Mouse (Mus musculus) embryo, embryonic 11 days (tissue): ENCODE data around the gene Tor3a.

Experiments
- DNase-seq: peaks from one replicate; pipeline ENCODE4 v3.0.0-alpha.2; 2015

The Tor3a gene

DNA sequence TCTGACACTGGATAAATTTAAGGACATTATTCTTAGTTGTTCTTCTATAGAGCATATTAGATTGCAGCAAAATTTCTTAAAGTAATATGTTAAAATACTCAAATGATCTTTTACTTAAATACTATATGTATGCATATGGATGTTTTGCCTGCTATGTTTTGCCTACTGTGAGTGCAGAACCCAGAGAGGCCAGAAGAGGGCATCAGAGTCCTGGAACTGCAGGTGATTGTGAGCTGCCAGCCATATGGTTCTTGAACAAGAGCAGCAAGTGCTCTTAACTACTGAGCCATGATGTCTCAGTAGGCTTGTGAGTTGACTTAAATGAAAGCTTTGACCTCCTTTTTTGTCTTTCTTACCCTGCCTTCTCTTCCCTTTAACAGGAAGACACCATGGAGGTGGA lies 43.2 kb downstream of the Tor3a start:
- DNase-seq = no peak

DNA sequence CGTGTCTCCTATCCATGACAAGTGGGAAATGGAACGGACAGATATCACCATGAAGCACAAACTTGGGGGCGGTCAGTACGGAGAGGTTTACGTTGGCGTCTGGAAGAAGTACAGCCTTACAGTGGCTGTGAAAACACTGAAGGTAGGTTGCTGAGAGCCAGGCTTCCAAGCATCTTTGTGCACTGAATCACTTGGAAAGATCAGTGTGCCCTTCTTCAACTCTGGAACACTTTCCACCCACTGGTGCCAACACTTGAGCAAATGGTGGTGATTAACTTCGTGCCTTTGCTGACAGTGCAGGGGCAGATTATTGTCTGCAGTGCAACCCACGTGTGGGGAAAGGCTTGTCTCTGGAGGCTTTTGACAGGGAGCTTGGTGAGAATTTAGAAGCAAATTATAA lies 44.2 kb downstream of the Tor3a start:
- no peak for DNase-seq

GRCm38 (mm10) chr1:156626729-156627128 lies 47.4 kb downstream of the Tor3a start:
- DNase-seq = peak; percentile 30

DNA sequence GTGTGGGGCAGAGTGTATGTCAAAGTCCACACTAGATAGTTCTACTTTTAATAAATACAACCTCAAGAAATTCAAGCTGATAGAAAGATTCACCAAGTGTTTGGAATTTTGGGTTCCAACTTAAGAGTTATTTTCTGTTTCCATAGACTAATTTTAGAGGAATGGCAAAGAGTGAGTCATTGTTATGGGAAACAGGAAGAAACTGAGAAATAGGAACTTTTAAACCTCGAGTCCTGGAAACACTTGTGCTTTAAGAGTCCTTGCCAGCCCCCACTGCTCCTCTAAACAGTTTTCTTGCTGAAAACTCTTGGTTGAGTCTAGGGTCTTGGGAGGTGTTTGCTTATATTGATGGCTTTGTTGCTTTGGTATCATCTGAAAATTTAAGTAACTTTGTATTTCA lies 49.9 kb downstream of the Tor3a start:
- DNase-seq = no peak

GRCm38 (mm10) chr1:156620951-156621350 lies 53.2 kb downstream of the Tor3a start:
- DNase-seq = no peak

DNA sequence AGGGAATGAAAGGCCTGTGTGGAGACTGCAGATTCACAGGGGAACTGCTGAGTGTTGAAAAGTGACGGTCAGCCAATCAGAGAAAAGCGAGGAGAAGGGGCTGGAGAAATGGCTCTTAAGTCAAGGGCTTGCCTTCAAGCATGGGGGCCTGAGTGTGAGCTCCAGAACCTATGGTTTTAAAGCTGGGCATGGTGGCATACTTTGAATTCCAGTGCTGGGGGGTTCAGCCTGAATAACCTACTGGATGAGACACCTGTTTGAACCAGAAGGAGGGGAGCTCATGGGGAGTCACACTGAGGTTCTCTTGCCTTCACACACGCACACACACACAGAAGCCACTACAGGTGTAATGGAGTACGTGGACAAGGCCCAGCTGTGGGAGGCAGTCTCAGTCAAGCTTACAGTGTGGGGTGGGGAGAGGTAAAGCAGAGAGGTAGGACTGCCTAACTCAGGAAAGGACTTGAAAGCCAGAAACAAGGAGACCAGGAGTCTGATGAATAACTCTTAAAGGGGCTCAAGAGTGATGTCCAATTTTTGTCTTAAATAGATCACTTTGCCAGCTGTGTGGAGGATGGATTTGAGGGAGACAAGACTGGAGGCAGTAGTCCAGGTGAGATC lies 53.8 kb downstream of the Tor3a start:
- DNase-seq = no peak

DNA sequence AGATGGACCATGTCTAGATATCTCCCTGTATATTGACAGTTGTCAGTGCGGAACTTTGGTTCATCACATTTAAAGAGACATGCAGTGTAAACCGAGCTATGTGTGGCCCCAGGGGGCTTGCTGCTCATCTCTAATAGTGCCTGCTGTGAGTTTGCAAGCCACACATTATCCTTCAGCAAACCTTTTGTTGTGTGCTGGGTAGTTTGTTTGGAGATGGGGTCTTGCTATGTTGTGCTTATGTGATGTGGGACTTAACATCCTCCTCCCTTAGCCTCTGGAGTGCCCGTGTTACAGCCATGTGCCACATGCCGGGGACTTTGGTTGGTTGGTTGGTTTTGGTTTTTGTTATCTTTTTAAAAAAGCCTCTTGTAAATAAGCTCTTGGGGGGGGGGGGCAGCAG lies 56.3 kb downstream of the Tor3a start:
- no peak for DNase-seq

- DNase-seq = peak; percentile 36
Measured at GRCm38 (mm10) chr1:156616989-156617598, 57.1 kb downstream of the Tor3a start.

GRCm38 (mm10) chr1:156615381-156616133 lies 58.6 kb downstream of the Tor3a start:
- peak; percentile 81 for DNase-seq

DNA sequence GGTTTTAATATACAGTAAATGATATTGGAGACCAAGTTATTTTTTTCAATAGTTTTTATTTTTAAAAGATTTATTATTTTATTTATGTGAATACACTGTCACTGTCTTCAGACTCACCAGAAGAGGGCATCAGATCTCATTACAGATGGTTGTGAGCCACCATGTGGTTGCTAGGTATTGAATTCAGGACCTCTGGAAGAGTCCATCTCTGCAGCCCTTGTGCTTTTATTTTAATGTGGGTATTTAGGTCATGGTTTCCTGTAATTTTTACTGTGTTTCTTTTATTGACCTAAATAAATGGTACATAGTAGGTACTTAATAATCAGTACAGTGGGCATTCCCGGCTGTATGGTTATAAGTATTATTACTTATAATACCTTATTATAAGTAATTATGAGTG lies 59.4 kb downstream of the Tor3a start:
- peak; percentile 23 for DNase-seq

GRCm38 (mm10) chr1:156613855-156614530 lies 60.2 kb downstream of the Tor3a start:
- peak; percentile 80 for DNase-seq

- no peak for DNase-seq
Measured at GRCm38 (mm10) chr1:156610257-156610656, 63.9 kb downstream of the Tor3a start.

GRCm38 (mm10) chr1:156608496-156608895 lies 65.7 kb downstream of the Tor3a start:
- no peak for DNase-seq

DNA sequence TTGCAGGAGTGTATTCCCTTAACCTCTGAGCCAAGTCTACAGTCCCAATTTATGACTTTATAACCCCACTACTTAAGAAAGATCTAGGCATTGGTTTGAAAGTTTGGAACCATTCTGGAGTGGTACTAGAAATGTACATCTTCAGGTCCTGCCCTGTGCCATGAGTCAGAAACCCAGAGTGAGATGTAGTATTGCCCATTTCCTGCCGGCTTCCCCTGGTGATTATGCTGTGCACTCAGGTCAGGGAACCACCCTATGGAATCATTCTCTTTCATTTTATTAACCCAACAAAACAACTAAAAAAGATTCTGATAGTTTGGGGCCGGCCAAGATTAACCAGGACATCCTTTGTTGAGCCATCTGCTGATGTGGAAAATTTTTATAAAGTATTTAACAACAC lies 68.2 kb downstream of the Tor3a start:
- DNase-seq = no peak

- DNase-seq = no peak
Measured at GRCm38 (mm10) chr1:156605094-156605866, 68.9 kb downstream of the Tor3a start.
